Mouse (Mus musculus) embryonic facial prominence, embryonic 15.5 days (tissue): ENCODE data around the gene Car10. TPM values are rescaled to one million over a fixed set of nuclear protein-coding genes. Genes with fewer than 3 reads are reported as not detected.

Source experiments
- ATAC-seq: fragments of 200-750 bp; cut with Nextera tagmentation; 2 replicates; pipeline ENCODE4 v1.8.0; 2017; ENCODE audit warnings: low read depth, moderate TSS enrichment; ENCODE audit not compliant: insufficient number of reproducible peaks, low FRiP score, low TSS enrichment
- H3K27ac ChIP-seq: fragments of 300-500 bp; sonication (generic); replicated peaks from 2 replicates; pipeline ENCODE4 v1.5.1; 2015; ENCODE audit warnings: mild to moderate bottlenecking, inconsistent platforms
- H3K27me3 ChIP-seq: fragments of 300-500 bp; sonication (generic); 2 replicates; pipeline ENCODE4 v1.6.1; 2015; ENCODE audit warnings: inconsistent platforms
- H3K36me3 ChIP-seq: fragments of 300-500 bp; sonication (generic); 2 replicates; pipeline ENCODE4 v1.6.1; 2015; ENCODE audit warnings: mild to moderate bottlenecking, inconsistent platforms
- H3K4me1 ChIP-seq: fragments of 300-500 bp; sonication (generic); 2 replicates; pipeline ENCODE4 v1.6.1; 2015; ENCODE audit warnings: inconsistent platforms
- H3K4me2 ChIP-seq: fragments of 300-500 bp; sonication (generic); replicated peaks from 2 replicates; pipeline ENCODE4 v1.6.1; 2015; ENCODE audit warnings: mild to moderate bottlenecking, inconsistent platforms
- H3K4me3 ChIP-seq: fragments of 300-500 bp; sonication (generic); replicated peaks from 2 replicates; pipeline ENCODE4 v1.5.1; 2015; ENCODE audit warnings: mild to moderate bottlenecking, inconsistent platforms
- H3K9ac ChIP-seq: fragments of 300-500 bp; sonication (generic); 2 replicates; pipeline ENCODE4 v1.6.1; 2015; ENCODE audit warnings: inconsistent platforms
- H3K9me3 ChIP-seq: fragments of 300-500 bp; sonication (generic); replicated peaks from 2 replicates; pipeline ENCODE4 v1.6.1; 2016; ENCODE audit warnings: inconsistent platforms
- WGBS: fragments of 180-500 bp; shearing (Covaris S2); methylation state at CpG from one replicate; pipeline ENCODE4 v1.1.7; 2015; 5-methylcytosine and 5-hydroxymethylcytosine counted together
- polyA plus RNA-seq: library from polyadenylated mRNA; unstranded; fragments of >200 nt; fragmentation: Nextera tagmentation; extraction: Ambion mirVana; gene quantifications from 2 replicates; pipeline ENCODE4 v1.2.1, GENCODE M21; 2015

Car10 gene
- polyA plus RNA-seq, 1 experiment from 2014 or later, result 3.1 TPM

GRCm38 (mm10) chr11:93103101-93103815 lies 5.4 kb downstream of the Car10 start:
- H3K27ac ChIP-seq, result no peak overlapping the region
- H3K9me3 ChIP-seq, result no peaks in the 10 kb centered on the region
- H3K27me3 ChIP-seq, result peaks cover 44% of the 10 kb centered on the region
- H3K4me1 ChIP-seq, result peaks cover 17% of the 10 kb centered on the region
- no peak overlapping the region for H3K4me2 ChIP-seq
- H3K36me3 ChIP-seq, result no peaks in the 10 kb centered on the region
- 64% methylated on average over 3 of the region's 3 CpGs for WGBS
- no peak overlapping the region for H3K9ac ChIP-seq
- no peak for ATAC-seq
- no peak overlapping the region for H3K4me3 ChIP-seq

- H3K36me3 ChIP-seq, result no peaks in the 10 kb centered on the region
- no peaks in the 10 kb centered on the region for H3K27me3 ChIP-seq
- no peaks in the 10 kb centered on the region for H3K4me1 ChIP-seq
- H3K4me2 ChIP-seq, result no peak overlapping the region
- H3K9me3 ChIP-seq, result no peaks in the 10 kb centered on the region
- no peak overlapping the region for H3K27ac ChIP-seq
- no peak overlapping the region for H3K4me3 ChIP-seq
- H3K9ac ChIP-seq, result no peak overlapping the region
- no peak for ATAC-seq
- 53% methylated on average over 1 of the region's 1 CpGs for WGBS
Observed at GRCm38 (mm10) chr11:93109451-93109850, 11.6 kb downstream of the Car10 start.

- Histone ChIP-seq H3K4me1 (no peaks in the 10 kb centered on the region), H3K27ac (no peak overlapping the region), H3K4me3 (no peak overlapping the region), H3K27me3 (no peaks in the 10 kb centered on the region), H3K9me3 (no peaks in the 10 kb centered on the region), H3K4me2 (no peak overlapping the region), H3K9ac (no peak overlapping the region), H3K36me3 (no peaks in the 10 kb centered on the region)
- no peak for ATAC-seq
- WGBS, result 65% methylated on average over 10 of the region's 10 CpGs
Observed at GRCm38 (mm10) chr11:93120766-93121415, 23.1 kb downstream of the Car10 start.

- Histone ChIP-seq H3K4me3 (no peak overlapping the region), H3K27ac (no peak overlapping the region), H3K9ac (no peak overlapping the region), H3K4me1 (no peaks in the 10 kb centered on the region), H3K36me3 (no peaks in the 10 kb centered on the region), H3K4me2 (no peak overlapping the region), H3K27me3 (no peaks in the 10 kb centered on the region), H3K9me3 (no peaks in the 10 kb centered on the region)
- no peak for ATAC-seq
- 69% methylated on average over 4 of the region's 4 CpGs for WGBS
Observed at GRCm38 (mm10) chr11:93123691-93124090, 25.9 kb downstream of the Car10 start.

- Histone ChIP-seq H3K4me2 (no peak overlapping the region), H3K9me3 (no peaks in the 10 kb centered on the region), H3K4me1 (no peaks in the 10 kb centered on the region), H3K9ac (no peak overlapping the region), H3K27me3 (no peaks in the 10 kb centered on the region), H3K4me3 (no peak overlapping the region), H3K27ac (no peak overlapping the region), H3K36me3 (no peaks in the 10 kb centered on the region)
- no peak for ATAC-seq
- 72% methylated on average over 3 of the region's 3 CpGs for WGBS
Observed at GRCm38 (mm10) chr11:93126466-93126865, 28.6 kb downstream of the Car10 start.

GRCm38 (mm10) chr11:93128481-93128880 lies 30.7 kb downstream of the Car10 start:
- WGBS, result 62% methylated on average over 2 of the region's 2 CpGs
- Histone ChIP-seq H3K27ac (no peak overlapping the region), H3K4me1 (no peaks in the 10 kb centered on the region), H3K9ac (no peak overlapping the region), H3K4me2 (no peak overlapping the region), H3K9me3 (no peaks in the 10 kb centered on the region), H3K36me3 (no peaks in the 10 kb centered on the region), H3K4me3 (no peak overlapping the region), H3K27me3 (no peaks in the 10 kb centered on the region)
- ATAC-seq, result no peak

GRCm38 (mm10) chr11:93137841-93138240 lies 40.0 kb downstream of the Car10 start:
- no peak overlapping the region for H3K27ac ChIP-seq

GRCm38 (mm10) chr11:93141727-93142126 lies 43.9 kb downstream of the Car10 start:
- Histone ChIP-seq H3K9me3 (no peaks in the 10 kb centered on the region), H3K36me3 (no peaks in the 10 kb centered on the region), H3K27me3 (no peaks in the 10 kb centered on the region), H3K4me2 (no peak overlapping the region), H3K27ac (no peak overlapping the region), H3K9ac (no peak overlapping the region), H3K4me3 (no peak overlapping the region), H3K4me1 (no peaks in the 10 kb centered on the region)
- no peak for ATAC-seq
- WGBS, result 57% methylated on average over 1 of the region's 1 CpGs

More at GRCm38 (mm10) chr11:93137841-93138240, 40.0 kb downstream of the Car10 start:
- WGBS, result 84% methylated on average over 1 of the region's 1 CpGs
- Histone ChIP-seq H3K36me3 (no peaks in the 10 kb centered on the region), H3K27me3 (no peaks in the 10 kb centered on the region), H3K9ac (no peak overlapping the region), H3K4me2 (no peak overlapping the region), H3K4me3 (no peak overlapping the region), H3K9me3 (no peaks in the 10 kb centered on the region), H3K4me1 (no peaks in the 10 kb centered on the region)
- ATAC-seq, result no peak

GRCm38 (mm10) chr11:93144544-93144943 lies 46.7 kb downstream of the Car10 start:
- Histone ChIP-seq H3K9ac (no peak overlapping the region), H3K4me2 (no peak overlapping the region), H3K9me3 (no peaks in the 10 kb centered on the region), H3K27me3 (no peaks in the 10 kb centered on the region), H3K4me1 (no peaks in the 10 kb centered on the region), H3K27ac (no peak overlapping the region), H3K4me3 (no peak overlapping the region), H3K36me3 (no peaks in the 10 kb centered on the region)
- WGBS, result 14% methylated on average over 2 of the region's 2 CpGs
- no peak for ATAC-seq

- Histone ChIP-seq H3K4me1 (no peaks in the 10 kb centered on the region), H3K9me3 (no peaks in the 10 kb centered on the region), H3K9ac (no peak overlapping the region), H3K4me2 (no peak overlapping the region), H3K4me3 (no peak overlapping the region), H3K27me3 (no peaks in the 10 kb centered on the region), H3K36me3 (no peaks in the 10 kb centered on the region), H3K27ac (no peak overlapping the region)
- no peak for ATAC-seq
- WGBS, result 52% methylated on average over 3 of the region's 3 CpGs
Observed at GRCm38 (mm10) chr11:93154910-93155309, 57.1 kb downstream of the Car10 start.

- ATAC-seq, result no peak
- Histone ChIP-seq H3K27me3 (no peaks in the 10 kb centered on the region), H3K4me2 (no peak overlapping the region), H3K27ac (no peak overlapping the region), H3K4me1 (no peaks in the 10 kb centered on the region), H3K9me3 (no peaks in the 10 kb centered on the region), H3K4me3 (no peak overlapping the region), H3K36me3 (no peaks in the 10 kb centered on the region), H3K9ac (no peak overlapping the region)
Observed at GRCm38 (mm10) chr11:93172430-93172829, 74.6 kb downstream of the Car10 start.
